Mouse (Mus musculus) stomach, embryonic 16.5 days (tissue): Measurements from ENCODE around the gene Sirt4. TPM values are rescaled to one million over a fixed set of nuclear protein-coding genes. Genes with fewer than 3 reads are reported as not detected.
A peak's percentile ranks its signal among the peaks of the same experiment; 100 is the strongest.

Experiments used
- ATAC-seq: fragments of 200-750 bp; cut with Nextera tagmentation; 2 replicates; pipeline ENCODE4 v1.8.0; 2017; ENCODE audit warnings: moderate number of reproducible peaks, moderate TSS enrichment; ENCODE audit not compliant: insufficient read depth, low FRiP score
- H3K27ac ChIP-seq: fragments of 300-500 bp; sonication (generic); 2 replicates; pipeline ENCODE4 v1.5.1; 2014; ENCODE audit warnings: low read length
- H3K27me3 ChIP-seq: fragments of 300-500 bp; sonication (generic); 2 replicates; pipeline ENCODE4 v1.6.1; 2014; ENCODE audit warnings: low read length, control low read depth, mixed read lengths; ENCODE audit not compliant: control insufficient read depth, insufficient read depth
- H3K36me3 ChIP-seq: fragments of 300-500 bp; sonication (generic); 2 replicates; pipeline ENCODE4 v1.6.1; 2014; ENCODE audit warnings: low read length; ENCODE audit not compliant: control insufficient read depth, insufficient read depth
- H3K4me1 ChIP-seq: fragments of 300-500 bp; sonication (generic); 2 replicates; pipeline ENCODE4 v1.6.1; 2014; ENCODE audit warnings: low read length, control low read depth, mixed read lengths; ENCODE audit not compliant: control insufficient read depth, insufficient read depth
- H3K4me2 ChIP-seq: fragments of 300-500 bp; sonication (generic); 2 replicates; pipeline ENCODE4 v1.6.1; 2014; ENCODE audit warnings: low read depth, low read length, mixed read lengths
- H3K4me3 ChIP-seq: fragments of 300-500 bp; sonication (generic); replicated peaks from 2 replicates; pipeline ENCODE4 v1.5.1; 2014; ENCODE audit warnings: mild to moderate bottlenecking, low read length
- H3K9ac ChIP-seq: fragments of 300-500 bp; sonication (generic); 2 replicates; pipeline ENCODE4 v1.6.1; 2014; ENCODE audit warnings: low read length
- H3K9me3 ChIP-seq: fragments of 300-500 bp; sonication (generic); replicated peaks from 2 replicates; pipeline ENCODE4 v1.6.1; 2016; ENCODE audit warnings: low read length, control low read depth; ENCODE audit not compliant: control insufficient read depth
- WGBS: fragments of 180-500 bp; shearing (Covaris S2); extraction: QIAGEN DNeasy Blood & Tissue Kit; methylation state at CpG from one replicate; pipeline ENCODE4 v1.1.7; 2014; 5-methylcytosine and 5-hydroxymethylcytosine counted together
- polyA plus RNA-seq: library from polyadenylated mRNA; unstranded; fragments of >200 nt; fragmentation: Nextera tagmentation; extraction: Ambion mirVana; gene quantifications from 2 replicates; pipeline ENCODE4 v1.2.1, GENCODE M21; 2015

The Sirt4 gene
- polyA plus RNA-seq, 1 experiment from 2014 or later = 28.0 TPM

DNA sequence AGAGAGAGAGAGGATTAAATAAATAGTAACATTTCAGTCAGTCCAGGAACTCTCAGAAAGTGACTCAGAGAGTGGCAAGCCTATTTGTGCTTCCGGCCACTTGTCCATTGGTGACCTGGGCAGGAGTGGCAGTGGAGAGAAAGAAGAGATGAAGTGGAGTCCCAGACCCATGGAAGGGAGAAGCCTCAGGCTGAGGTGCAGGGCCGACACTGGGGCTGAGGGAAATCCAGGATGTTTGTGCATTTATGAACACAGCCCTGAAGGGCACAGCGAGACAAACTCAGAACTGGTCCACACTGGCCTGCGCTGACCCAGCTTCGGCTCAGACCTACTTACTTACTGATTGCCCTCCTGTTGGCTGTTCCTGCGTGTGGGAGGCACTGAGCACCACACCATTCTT lies 14.7 kb downstream of the Sirt4 start:
- no peak overlapping the region for H3K4me3 ChIP-seq
- no peaks in the 10 kb centered on the region for H3K36me3 ChIP-seq
- no peak overlapping the region for H3K27ac ChIP-seq
- no peak for ATAC-seq
- no peak overlapping the region for H3K9ac ChIP-seq
- H3K4me1 ChIP-seq = 0 out of 2 replicates have a peak, but pooled peaks cover 3% of the 10 kb centered on the region
- no peaks in the 10 kb centered on the region for H3K9me3 ChIP-seq
- H3K4me2 ChIP-seq = no peak overlapping the region
- WGBS = 64% methylated on average over 6 of the region's 6 CpGs
- H3K27me3 ChIP-seq = peaks cover 3% of the 10 kb centered on the region; the same call in 1 of the 2 replicates

DNA sequence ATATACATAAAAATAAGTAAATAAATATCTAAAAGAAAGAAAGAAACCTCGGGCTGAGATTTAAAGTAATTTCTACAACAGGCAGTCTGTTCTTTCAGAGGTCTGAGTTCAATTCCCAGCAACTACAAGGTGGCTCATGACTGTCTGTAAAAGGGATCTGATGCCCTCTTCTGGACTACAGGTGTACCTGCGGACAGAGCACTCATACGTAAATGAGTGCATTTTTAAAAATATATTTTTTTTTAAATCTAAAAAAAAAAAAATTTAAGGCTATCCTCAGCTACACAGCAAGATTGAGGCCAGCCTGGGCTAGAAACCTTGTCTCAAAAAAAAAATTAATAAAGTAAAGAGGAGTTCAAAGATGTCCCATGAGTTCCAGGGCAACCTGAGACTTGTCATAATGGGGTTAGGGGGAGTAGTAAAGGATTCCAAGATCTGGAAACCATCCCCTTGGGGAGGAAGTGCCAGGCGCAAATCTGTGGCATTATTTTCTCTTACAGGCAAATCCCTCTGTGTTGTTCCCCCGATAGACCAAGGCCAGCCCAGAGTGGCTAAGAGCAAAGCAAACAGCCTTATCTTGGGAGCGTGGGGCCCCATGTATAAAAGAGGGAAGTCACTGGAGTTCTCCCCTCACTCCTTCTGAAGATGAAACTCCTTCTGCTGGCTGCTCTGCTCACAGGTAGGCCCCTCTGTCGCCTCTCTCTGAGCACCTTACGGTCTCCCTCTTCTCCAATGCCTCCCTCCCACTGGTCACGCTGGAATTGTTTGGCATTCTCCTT lies 18.7 kb downstream of the Sirt4 start, which contains the start of gene Pla2g1b:
Pla2g1b (plus strand) TSS at position 621 of the 779 bp plus-strand sequence.
- Histone ChIP-seq H3K27me3 (peaks cover 3% of the 10 kb centered on the region; the same call in 1 of the 2 replicates), H3K4me3 (no peak within 1 kb of the TSS), H3K4me2 (peak within 1 kb of the TSS; percentile 2; the same call in 1 of the 2 replicates), H3K9ac (no peak within 1 kb of the TSS), H3K4me1 (0 out of 2 replicates have a peak, but pooled peaks cover 3% of the 10 kb centered on the region), H3K27ac (no peak within 1 kb of the TSS), H3K36me3 (no peaks in the 10 kb centered on the region), H3K9me3 (no peaks in the 10 kb centered on the region)
- WGBS = 37% methylated on average over 9 of the region's 9 CpGs
- ATAC-seq = peak; percentile 31; the same call in 1 of the 2 replicates

DNA sequence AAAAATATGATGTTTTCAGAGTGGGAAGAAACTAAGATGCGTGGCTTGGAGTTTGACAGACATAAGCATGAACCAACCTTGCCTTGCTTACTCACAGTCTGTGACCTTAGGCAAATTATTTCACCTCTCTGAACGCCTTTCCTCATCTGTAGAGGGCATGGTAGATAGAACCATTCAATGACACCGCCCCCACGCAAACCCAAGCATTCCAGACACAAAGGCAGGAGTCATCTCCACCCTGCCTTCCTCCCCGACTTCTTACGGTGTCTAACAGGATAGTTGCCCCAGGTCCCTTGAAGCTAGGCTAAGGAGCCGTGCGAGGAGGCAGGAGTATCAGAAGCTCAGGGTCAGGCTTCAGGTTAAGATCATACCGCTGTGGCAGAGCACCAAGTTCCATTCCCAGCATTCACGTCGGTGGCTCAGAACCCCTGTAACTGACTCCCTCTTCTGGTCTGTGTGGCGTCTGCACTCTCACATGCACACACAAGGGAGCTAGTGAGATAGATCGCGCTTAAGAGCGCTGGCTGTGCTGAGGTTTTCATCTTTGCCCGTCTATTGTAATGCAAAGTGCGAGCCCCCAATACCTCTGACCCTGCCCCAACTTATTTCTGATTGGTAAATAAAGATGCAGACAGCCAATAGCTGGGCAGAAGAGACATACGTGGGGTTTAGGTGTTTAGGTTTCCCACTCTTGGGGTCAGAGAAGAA lies 20.0 kb downstream of the Sirt4 start:
- Histone ChIP-seq H3K27ac (no peak overlapping the region), H3K36me3 (no peaks in the 10 kb centered on the region), H3K4me2 (no peak overlapping the region), H3K9me3 (no peaks in the 10 kb centered on the region), H3K4me3 (no peak overlapping the region), H3K4me1 (0 out of 2 replicates have a peak, but pooled peaks cover 3% of the 10 kb centered on the region), H3K27me3 (no peaks in the 10 kb centered on the region), H3K9ac (no peak overlapping the region)
- ATAC-seq = no peak
- WGBS = 78% methylated on average over 18 of the region's 18 CpGs

DNA sequence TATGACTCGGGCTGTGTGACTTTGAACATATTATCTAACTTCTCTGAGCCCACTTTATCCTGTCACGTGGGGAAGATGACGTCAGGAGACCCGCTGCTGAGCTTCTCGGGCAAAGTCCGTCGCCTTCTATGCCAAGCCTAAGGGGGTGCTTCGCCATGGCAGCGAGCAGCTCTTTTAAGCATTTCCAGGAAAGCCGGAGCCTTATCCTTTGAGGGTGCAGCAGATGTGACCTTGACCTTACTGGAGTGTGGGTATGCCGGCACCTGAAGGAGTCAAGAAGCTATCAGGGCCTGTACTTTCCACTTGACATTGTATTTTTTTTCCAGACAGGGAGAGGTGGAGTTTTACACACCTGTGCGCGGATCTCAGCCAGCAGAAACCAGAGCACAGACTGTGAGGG lies 25.6 kb downstream of the Sirt4 start:
- H3K27ac ChIP-seq = no peak overlapping the region
- H3K4me1 ChIP-seq = no peaks in the 10 kb centered on the region

DNA sequence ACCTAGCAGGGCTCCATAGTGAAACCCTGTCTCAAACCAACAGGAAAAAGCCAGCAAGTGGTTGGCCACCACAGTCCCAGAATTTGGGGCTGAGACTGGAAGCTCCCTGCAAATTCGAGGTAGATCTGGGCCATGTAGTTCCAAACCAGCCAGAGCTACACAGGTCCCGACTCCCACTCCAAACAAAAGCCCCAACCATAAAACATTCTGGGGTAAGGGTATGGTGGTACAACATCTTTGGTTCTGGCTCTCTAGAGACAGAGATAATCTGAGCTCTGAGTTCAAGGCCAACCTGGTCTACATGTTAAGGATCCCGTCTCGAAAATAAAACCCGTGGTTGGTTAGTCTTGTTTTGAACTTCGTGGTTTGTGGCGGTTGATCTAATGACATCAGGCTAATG lies 28.7 kb downstream of the Sirt4 start:
- Histone ChIP-seq H3K4me2 (no peak overlapping the region), H3K9ac (no peak overlapping the region), H3K36me3 (no peaks in the 10 kb centered on the region; the same call in 1 of the 2 replicates), H3K9me3 (no peaks in the 10 kb centered on the region), H3K27ac (no peak overlapping the region), H3K4me3 (no peak overlapping the region), H3K4me1 (no peaks in the 10 kb centered on the region), H3K27me3 (no peaks in the 10 kb centered on the region)
- no peak for ATAC-seq
- WGBS = 85% methylated on average over 7 of the region's 7 CpGs

More for the DNA sequence above, 25.6 kb downstream of the Sirt4 start:
- no peaks in the 10 kb centered on the region for H3K36me3 ChIP-seq
- no peaks in the 10 kb centered on the region for H3K27me3 ChIP-seq
- 52% methylated on average over 13 of the region's 13 CpGs for WGBS
- no peak overlapping the region for H3K4me3 ChIP-seq
- H3K9me3 ChIP-seq = no peaks in the 10 kb centered on the region
- no peak for ATAC-seq
- H3K4me2 ChIP-seq = no peak overlapping the region
- H3K9ac ChIP-seq = no peak overlapping the region

DNA sequence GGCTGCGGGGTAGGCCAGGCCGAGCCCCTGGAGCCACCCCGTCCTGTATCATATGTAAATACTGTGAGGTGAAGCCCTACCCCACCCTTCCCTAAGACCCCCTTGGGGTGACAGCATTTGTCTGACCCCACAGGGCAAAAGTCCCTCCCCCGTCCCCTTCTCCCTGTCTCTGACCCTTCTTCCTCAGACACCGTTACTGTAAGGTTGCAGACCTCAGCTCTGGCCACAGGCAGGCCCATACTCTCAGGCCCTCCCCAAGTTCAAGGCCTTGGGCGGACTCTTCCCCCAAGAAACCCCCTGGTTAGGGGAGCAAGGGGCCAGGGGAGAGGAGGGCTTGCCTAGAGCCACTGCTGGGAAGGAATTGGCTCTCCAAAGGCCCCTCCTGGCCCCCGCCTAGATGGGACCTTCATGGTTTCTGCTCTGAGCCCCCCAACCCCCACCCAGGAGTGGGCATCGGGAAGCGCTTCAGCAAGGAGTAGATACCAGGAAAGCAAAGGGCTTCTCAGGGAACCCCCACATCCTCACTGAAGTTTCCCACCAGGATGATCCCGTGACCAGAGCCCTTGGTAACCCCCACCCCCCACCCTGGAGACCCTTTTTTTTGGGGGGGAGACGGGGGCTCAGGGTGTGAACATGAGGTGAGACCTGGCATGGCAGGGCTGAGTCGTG lies 30.0 kb downstream of the Sirt4 start:
- H3K36me3 ChIP-seq = no peaks in the 10 kb centered on the region; the same call in 1 of the 2 replicates
- no peaks in the 10 kb centered on the region for H3K4me1 ChIP-seq
- 77% methylated on average over 12 of the region's 12 CpGs for WGBS
- H3K4me2 ChIP-seq = no peak overlapping the region
- H3K27ac ChIP-seq = no peak overlapping the region
- H3K27me3 ChIP-seq = no peaks in the 10 kb centered on the region
- no peak; the same call in 1 of the 2 replicates for ATAC-seq
- H3K4me3 ChIP-seq = no peak overlapping the region
- no peak overlapping the region for H3K9ac ChIP-seq
- H3K9me3 ChIP-seq = no peaks in the 10 kb centered on the region

DNA sequence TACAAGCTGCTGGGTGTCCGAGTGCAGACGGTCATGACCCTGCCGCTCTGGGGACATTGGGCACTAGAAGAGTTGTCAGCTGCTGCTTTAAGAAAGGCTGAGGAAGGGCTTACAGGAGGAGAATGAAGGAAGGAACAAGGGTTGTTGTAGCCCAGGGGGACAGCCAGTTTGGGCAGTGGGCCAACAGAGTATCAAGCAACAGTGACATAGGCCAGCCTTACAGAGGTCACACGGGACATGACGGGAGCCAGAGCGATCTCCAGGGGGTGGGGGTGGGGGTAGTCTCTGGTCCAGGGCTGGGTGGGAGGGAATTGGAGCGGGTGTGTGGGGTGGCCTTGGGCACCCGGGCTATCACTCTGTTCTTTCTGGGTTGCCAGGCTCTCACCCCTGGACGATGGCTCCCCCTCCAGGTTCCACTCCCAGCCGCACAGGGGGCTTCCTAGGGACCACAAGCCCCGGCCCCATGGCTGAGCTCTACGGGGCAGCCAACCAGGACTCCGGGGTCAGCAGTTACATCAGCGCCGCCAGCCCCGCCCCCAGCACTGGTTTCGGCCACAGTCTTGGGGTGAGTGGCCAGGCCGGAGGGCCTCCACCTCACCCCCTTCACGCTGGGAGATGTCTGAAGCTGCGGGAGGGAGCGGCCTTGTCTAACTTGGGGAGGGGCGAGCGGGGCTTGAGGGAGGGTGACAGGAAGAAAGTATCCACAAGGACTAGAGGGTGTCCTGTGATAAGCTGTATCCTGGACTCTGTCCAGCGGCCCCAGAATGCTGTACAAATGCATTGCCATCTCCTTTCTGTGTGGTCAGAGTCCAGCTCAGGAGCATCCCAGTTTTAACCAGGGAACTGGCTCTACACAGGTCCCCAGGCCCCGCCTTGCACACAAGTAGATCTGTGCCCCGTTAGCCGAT lies 33.9 kb downstream of the Sirt4 start:
- no peak overlapping the region for H3K27ac ChIP-seq
- no peak for ATAC-seq
- no peak overlapping the region for H3K4me2 ChIP-seq
- no peaks in the 10 kb centered on the region for H3K27me3 ChIP-seq
- H3K36me3 ChIP-seq = no peaks in the 10 kb centered on the region; the same call in 1 of the 2 replicates
- no peaks in the 10 kb centered on the region for H3K9me3 ChIP-seq
- no peaks in the 10 kb centered on the region for H3K4me1 ChIP-seq
- H3K9ac ChIP-seq = no peak overlapping the region
- 91% methylated on average over 27 of the region's 27 CpGs for WGBS
- no peak overlapping the region for H3K4me3 ChIP-seq

DNA sequence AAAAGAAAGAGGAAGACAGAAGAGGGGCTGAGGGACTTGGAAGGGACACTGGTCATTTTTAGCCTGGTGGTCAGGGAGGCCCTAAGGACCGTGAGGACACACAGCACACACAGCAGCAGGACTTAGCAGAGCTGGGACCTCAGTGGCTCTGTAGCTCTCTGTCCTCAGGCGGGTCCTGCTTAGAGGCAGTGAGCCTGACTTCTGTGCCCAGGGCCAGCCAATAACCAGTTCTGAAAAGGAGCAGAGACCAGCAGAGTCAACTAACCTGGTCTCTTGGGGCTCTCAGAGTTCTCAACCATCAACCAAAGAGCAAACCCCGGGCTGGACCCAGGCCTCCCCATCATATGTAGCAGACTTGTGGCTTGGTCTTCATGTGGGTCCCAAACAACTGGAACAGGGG lies 35.3 kb downstream of the Sirt4 start:
- no peak overlapping the region for H3K9ac ChIP-seq
- no peak overlapping the region for H3K4me2 ChIP-seq
- no peaks in the 10 kb centered on the region for H3K27me3 ChIP-seq
- H3K27ac ChIP-seq = no peak overlapping the region
- no peak for ATAC-seq
- H3K4me3 ChIP-seq = no peak overlapping the region
- H3K9me3 ChIP-seq = no peaks in the 10 kb centered on the region
- no peaks in the 10 kb centered on the region for H3K4me1 ChIP-seq
- H3K36me3 ChIP-seq = no peaks in the 10 kb centered on the region; the same call in 1 of the 2 replicates
- WGBS = 85% methylated on average over 3 of the region's 3 CpGs
